Mouse (Mus musculus): Measurements from ENCODE around the gene Fbxl7.

The Fbxl7 gene

DNA sequence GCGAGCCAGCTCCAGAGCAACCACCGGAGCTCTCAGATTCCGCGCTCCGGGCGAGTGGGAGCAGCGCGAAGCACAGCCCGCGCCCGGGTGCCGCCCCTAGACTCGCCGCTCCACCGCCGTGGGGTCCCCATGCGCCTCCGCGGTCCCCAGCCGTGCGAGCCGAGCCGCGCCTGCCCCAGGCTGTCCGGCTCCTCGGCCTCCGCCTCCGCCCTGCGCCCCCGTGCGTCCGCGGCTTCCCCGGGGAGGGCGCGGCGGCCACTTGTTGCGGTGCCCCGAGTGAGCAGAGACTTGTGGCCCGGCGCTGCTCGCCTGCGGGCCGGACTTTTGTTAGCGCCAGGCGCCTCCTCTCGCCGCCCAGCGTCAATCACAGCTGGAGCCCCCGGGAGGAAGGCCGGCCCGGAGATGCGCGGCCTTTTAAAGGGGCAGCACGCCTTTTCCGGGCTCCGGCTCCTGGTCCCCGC lies at the start of gene Fbxl7:
Gene Fbxl7 (minus strand): TSS at position 330 of the 461 bp plus-strand sequence.
- peak; percentile 88 for DNase-seq (ENCODE audit: extremely low spot score)

DNA sequence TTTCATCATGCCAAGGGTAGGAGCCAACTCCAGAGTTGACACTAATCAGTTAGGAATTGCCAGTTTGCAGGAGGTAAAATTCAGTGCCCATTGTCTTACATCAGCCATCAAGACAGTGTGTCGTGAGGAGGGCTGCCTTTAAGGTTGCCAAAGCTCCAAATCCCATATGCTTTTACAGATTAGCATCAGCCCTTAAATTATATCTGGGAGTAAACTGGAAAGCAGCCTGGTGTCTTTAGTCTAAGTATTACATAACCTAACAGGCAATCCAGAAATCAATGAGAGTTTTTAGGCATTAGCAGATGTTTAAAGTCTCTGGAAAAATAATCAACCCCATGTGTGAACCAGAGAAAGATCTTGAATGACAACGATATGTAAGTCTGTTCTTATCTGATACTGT lies 26.6 kb upstream of the Fbxl7 start:
- no peak for DNase-seq (ENCODE audit: extremely low spot score)

DNA sequence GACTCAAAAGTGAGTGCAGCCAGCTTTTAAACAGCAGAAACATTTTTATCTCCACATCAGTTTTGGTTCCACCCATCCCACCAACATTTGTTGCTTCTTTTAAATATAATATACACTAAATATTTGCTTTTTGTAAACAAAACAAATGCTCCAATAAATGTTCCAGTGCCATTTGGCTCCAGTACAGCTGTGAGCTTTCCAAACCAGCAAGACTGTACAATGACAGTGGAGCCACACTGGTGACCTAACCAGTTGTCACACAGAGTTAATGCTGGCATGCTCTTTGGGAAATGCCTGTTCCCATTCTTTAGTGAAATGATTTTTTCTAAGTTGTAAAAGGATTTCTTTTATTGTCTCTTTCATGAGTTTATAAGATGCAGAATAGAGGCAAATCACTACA lies 18.0 kb upstream of the Fbxl7 start:
- DNase-seq (ENCODE audit: extremely low spot score): no peak

DNA sequence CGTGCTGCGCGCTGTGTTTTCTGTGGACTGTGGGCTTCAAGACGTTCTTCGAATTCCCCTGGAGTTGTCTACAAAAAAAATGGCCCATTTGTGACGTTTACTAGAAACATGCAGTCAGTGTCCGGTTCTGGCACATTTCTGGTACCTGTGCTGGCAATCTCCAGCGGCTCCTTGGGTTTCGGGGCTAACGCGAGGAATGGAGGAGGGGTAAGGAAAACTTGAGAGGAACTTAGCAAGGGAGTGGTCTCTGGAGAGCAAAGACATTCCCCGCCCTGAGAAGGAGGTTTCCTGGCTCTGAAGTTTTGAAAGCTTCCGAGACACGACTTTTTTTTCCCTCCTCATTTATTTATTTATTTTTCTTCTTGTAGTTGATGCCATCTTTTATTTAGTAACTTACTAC lies 381 bp upstream of the Fbxl7 start:
- DNase-seq (ENCODE audit: extremely low spot score): no peak

DNA sequence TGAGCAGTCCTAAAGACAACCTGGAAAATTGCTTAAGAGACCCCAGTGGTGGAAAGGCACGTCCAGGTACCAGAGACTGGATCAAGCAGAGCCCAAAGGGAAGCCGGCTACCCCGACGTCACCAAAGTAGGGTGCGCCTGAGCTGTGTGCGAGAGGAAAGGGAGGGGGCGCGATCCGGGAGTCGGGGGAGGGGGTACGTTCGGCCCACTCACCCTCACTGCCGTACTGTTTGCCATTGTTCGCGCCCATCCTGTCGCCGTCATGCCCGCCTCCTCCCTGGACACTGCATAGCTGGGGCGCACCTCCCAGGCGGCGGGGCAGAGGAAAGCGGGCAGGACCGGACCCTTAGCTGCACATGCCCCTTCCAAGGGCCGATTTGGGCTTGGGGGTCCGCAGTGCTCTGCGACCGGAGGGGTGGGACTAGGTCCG lies 565 bp downstream of the Fbxl7 start:
- no peak for DNase-seq (ENCODE audit: extremely low spot score)

DNA sequence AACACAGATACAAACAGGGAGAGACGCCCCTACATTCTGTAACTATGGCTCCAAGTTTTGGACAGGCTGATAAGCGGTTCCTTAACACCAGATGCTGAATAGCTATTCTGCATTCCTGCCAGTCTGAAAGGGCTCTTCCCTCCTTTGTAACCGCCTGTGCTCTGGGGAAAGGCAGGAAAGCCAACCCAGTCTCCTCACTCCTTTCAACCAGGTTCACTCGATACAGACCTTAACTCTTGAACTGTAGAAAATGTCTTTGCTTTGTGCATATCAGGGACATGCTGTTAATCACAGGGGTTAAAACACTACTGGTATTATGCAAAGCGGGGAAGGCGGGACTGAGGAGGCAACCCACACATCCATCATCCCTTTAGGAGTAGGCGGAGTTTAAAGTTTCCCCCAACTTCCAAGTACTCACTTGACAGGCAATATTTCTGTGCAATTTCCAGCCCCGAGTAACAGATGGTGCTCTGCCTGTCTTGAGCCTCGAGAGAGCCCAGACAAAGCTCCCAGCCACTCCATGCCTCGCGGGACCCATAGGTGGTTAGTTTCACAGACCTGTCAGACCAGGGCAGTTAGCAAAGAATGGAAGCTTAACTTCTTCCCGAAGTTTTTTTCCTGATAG lies 1.2 kb downstream of the Fbxl7 start:
- peak; percentile 66 for DNase-seq (ENCODE audit: extremely low spot score)

DNA sequence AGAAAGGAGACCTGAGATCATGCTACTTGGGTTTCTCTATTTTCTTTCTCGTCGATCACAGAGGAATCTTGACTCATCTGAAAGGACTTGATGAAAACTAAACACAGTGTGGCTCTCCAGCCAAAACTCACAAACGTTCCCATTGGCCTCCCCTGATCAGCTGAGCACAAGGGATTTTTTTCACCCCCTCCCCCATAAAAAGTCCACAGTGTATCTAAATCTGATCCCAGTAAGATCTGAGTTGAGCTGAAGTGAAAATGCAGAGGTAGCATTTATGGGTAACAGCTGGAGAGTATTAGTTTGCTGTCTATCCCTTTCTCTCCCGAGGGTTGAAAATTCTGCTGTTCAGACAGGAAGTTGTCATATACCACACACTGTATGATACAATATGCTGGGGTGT lies 2.2 kb downstream of the Fbxl7 start:
- no peak for DNase-seq (ENCODE audit: extremely low spot score)

DNA sequence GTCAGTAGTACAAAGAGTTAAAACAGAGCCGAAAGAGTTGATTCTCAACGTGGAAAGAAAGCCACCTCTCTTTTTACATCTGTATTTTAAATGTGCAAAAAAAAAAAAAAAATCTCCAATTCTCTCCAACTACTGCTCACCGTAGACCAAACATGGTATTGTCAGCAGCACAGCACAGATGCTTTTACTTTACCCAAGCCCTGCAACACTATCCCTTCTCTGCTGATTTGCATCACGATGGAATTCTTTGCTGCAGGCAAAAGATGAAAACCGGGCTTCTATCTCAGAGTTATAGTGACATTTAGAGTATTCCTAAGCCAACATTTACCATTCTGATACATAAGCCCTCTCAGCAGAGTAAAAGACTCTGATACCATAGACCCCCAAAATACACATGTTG lies 5.4 kb downstream of the Fbxl7 start:
- no peak for DNase-seq (ENCODE audit: extremely low spot score)

DNA sequence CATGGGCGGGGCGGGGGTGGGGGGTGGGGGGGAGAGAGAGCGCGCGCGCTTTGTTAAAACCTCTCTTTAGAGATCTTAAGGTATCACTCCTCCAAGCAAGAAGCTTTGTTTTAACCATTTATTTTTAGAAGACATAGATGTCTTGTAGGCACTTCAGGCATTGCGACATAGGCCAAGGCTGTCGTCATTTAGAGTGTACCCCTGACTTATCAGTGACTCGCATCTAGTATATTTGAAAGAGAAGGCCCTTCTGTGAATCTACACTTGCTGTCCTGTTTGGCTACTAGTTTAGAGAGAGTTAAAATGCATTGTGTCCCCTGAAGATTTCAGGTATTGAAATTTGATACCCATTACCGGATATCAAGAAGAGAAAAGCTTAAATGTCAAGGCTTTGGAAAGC lies 7.2 kb downstream of the Fbxl7 start:
- DNase-seq (ENCODE audit: extremely low spot score): no peak

DNA sequence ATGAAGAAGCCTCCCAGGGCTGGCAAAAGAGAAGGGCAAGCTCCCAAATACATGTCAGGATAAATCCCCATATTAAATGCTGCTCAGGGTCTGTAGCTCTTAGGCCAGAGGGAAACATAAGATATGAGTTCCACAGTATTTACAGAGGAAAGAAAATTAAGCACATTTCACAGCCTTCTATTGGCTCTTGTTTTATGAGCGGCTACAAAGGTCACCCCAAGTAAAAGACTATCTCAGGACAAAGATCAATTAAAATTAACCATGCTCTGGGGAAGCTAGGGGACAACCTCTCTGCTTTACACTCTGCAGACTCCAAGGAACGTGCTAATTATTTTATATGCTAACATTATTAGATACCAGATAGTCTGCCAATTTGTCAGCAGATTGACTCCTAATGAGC lies 9.4 kb downstream of the Fbxl7 start:
- DNase-seq (ENCODE audit: extremely low spot score): no peak

DNA sequence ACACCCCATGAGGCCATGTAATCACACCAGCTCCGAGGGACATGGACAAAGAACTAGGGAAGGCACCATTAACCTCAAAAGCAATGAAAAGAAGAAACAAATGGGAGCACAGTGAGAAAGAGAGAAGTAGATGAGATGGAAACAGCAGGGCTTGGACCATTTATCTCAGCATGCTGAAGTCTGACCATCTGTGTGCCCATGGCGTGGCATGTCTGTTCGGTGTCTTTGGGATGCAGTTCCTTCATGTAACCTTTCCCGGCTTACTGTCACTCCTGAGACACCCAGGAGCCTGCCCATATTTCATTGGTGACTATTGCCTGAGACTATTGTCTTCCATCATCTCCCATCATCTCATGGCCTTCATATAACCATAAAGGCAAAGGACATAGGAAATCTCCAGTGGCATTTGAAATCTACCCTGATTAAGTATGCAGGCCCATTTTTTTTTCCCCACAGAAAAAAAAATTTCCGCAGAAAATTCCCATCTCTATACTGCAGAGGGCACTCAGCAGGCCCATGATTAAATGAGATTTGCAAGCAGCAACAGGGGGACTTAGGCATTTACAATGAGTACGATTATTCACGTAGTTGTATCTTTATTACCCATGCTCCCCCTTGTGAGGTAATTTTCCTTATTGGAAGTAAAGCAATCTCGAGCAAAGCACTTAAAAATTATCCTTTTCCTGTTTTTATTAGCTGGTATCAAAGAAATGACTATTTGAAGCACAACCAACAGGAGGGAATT lies 15.0 kb downstream of the Fbxl7 start:
- DNase-seq (ENCODE audit: extremely low spot score): no peak

DNA sequence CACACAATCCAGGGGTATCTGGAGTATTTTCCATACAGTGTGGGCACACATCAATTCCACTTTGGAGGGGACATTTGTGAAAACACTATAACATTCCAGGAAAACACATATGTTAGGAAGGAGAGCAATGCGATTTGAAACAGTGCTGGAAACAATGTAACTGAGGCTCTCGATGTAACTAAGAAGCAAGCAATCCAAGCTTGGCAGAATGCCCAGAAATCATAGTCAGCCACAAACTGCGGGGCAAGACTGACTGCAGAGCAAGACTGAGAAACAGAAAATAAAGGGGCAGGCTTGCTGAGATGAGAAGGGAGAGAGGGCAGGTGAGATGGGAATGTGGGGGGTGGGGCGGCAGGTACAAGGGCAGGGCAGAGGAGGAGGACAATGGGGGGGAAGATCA lies 19.7 kb downstream of the Fbxl7 start:
- no peak for DNase-seq (ENCODE audit: extremely low spot score)

DNA sequence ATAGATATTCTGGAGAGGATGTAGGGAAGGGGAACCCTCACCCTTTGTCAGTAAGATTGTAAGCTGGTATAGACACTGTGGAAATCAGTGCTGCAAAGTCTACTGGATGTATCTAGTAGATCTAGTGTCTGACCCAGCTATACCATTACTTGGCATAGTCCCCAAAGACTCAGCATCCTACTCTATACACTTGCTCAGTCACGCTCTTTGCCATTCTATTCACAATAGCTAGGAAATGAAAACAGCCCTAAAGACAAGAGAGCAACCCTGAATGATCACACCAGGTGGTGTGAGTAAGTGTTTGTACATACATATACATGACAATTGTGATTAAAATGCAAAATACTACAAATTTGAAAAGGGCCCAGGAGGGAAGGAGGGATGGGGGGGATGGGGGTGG lies 23.1 kb downstream of the Fbxl7 start:
- DNase-seq (ENCODE audit: extremely low spot score): no peak

DNA sequence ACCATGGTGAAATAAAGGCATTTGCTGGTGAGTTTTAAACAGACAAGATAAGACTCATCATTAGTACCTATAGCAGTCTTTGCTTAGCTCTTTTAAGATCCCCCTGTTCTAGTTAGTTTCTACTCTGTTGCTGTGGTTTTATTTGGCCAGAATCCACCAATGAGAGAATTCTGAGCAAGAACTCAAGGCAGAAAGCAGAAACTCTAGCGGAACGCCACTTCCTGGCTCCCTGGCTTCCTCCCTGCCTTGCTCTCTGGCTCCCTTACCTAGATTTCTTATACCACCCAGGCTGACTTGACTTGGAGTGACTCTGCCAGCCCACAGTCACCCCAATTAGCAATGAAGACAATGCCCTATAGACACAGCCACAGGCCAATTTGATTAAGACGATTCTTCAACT lies 26.2 kb downstream of the Fbxl7 start:
- no peak for DNase-seq (ENCODE audit: extremely low spot score)

DNA sequence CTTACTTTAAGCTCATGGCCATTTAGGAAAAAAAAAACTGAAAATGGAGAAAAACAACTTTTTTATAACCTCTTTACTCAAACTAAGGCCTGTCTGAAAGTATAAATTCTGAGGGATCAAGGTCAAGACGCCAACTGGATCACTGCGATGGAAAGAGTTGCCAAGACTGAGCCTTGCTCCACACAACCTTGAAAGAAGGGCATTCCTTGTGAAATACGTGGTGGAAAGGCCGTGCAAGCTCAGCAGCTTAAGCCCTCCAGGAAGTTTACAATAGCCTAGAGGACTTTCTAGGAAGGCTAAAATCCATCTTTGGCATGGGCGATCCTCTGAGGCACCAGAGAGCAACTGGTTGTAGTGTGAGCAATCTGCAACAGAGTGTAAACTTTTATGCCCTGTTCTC lies 27.9 kb downstream of the Fbxl7 start:
- no peak for DNase-seq (ENCODE audit: extremely low spot score)

DNA sequence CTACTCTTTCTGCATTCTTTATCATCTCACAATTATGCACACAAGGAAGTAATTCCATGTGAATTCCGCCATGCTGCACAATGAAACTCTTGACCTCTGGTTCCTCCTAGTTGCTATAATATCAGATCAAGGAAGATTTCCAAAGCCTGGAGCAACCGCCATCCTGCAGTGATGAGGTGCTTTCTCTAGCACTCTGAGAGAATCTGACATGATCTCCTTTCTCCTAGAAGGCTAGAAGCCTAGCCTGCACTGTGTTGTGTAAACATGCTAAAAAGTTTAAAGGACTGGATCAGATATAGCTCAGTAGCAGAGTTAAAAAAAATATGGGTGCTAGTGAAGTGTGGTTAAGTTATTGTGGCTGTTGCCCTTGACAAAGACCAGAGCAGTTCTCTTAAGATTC lies 33.2 kb downstream of the Fbxl7 start:
- DNase-seq (ENCODE audit: extremely low spot score): no peak

DNA sequence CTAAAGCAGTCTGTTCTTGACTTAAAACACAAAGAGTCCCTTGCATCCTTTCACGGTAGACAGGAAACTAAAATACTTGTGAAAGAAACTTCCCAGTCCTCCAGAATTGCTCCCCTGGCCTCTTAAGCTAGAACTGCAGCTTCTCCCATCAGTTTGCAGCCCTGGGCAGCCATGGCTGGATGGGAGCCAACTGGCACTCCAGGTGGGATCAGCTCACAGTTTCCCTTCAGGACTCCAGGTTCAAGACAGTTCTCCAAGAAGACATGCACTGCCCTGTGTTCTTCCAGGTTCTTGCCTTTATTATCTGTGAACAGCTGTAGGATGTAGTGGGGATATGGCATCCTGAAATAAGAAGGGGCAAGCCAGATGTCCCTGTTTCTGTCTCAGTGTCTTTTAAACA lies 45.8 kb downstream of the Fbxl7 start:
- DNase-seq (ENCODE audit: extremely low spot score): no peak

DNA sequence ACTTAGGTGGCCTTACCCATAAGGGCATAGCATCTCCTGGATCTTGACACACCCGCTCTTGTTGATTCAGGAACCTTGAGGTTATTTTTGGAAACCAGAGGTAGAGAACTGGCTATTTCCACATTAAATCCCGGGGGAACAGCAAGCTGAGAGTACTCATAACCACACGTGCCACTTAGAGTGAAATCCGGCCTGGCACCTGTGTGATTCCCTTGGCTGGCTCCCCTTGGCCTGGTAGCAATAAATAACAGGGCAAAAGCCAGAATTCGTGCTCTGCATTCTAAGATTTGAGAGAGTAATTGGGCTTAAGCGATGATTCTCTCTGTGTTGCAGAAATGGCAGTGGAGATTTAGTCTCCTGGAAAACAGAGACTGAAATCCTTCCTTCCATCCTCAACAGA lies 53.2 kb downstream of the Fbxl7 start:
- DNase-seq (ENCODE audit: extremely low spot score): no peak

DNA sequence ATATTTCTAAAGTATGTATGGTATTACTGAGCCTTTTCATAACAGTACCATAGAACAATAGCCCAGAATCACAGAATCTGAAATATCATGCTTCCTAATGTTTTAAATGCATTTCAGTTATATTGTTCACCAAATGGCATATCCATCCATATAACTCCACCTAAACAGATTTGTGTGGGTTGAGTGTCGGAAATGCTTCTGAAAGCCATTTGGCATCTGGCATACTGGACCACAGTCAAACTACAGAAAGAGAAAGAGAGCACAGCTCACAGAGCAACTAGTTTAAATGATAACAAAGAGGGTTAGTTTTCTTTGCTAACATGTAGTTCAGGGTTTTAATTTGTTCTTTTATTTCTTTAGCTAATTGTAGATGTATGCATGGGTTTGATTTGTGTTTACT lies 57.0 kb downstream of the Fbxl7 start:
- no peak for DNase-seq (ENCODE audit: extremely low spot score)

DNA sequence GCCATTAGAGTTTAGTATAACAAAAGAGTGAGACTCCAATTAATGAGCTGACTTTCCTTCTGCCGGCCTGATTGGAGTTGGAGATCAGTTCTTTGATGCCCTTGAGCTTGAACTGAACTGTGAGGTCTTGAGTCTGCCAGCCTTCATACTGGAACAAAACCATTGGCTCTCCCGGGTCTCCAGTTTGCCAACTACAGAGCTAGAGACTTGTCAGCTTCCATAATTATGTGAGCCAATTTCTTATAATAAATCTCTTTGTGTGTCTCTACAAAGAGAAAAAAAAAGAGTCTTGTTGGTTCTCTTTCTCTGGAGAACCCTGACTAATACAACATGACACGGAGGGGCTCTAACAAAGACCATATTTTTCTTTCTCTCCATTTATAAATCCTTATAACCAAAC lies 58.2 kb downstream of the Fbxl7 start:
- DNase-seq (ENCODE audit: extremely low spot score): no peak

DNA sequence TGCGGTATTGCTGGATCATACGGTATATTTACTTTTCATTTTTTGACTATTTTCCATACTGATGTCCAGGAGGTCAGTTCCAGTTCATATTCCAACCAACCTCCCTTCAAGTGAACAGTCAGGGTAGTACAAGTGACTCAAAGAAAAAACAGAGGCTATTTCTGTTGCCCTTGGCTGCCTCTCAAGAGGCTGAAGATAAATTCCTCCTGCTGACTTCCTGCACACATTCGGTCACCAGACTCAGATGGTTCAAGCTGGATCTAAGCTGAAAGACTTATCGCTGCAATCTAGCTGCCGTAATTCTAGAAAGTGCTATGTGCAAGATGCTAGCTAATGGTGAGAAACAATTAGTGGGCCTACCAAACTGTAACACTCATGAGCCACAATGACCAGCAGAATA lies 61.0 kb downstream of the Fbxl7 start:
- no peak for DNase-seq (ENCODE audit: extremely low spot score)

DNA sequence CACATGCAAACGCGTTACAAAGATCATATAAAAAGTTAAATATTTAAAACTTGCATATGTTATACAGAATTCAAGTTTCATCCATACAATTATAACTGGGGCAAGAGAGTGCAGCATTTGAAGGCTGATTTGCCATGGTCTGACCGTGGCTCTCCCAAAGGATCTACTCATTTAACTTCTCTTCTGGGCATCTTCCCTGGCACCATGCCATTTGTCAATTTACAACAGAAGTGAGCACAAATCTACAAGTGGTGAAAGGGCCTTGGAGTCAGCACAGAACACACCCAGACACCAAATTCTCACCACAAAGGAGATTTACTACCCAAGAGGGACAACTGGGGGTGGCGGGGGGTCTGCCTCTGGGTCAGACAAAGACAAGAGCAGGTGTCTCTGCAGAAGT lies 64.2 kb downstream of the Fbxl7 start:
- DNase-seq (ENCODE audit: extremely low spot score): no peak

DNA sequence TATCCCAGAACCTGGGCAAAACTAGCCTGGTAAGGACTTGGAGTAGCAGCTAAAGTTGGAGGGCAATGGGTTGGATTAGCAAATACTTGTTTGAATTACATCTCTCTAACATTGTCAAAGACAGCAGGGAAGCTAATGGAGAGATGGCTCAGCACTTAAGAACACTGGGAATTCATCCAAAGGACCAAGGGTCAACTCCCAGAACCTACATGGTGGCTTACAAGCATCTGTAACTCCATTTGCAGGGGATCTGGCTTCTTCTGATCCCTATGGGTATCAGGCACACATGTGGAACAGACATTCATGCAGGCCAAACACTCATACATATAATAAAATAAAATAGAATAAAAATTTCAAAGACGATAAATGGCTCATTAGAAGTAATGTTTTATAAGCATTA lies 78.4 kb downstream of the Fbxl7 start:
- DNase-seq (ENCODE audit: extremely low spot score): no peak

DNA sequence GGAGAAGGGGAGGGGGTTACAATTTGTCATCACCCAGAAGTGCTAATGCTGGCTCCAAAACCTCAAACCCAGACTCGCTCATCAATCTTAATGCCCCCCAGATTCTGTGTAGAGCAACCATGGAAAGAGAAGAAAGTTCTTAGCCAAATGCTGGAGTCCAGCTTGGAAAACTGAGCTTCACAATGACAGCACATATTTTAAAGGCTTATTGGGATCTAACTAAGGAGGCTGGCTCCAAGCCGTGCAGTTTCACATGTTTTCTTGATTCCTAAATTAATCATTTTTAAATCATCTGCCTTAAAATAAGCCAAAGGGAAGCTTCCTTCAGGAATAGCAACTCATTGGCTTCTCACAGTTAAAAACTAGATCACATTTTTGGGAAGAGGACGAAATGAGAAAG lies 82.5 kb downstream of the Fbxl7 start:
- no peak for DNase-seq (ENCODE audit: extremely low spot score)

All from embryo, embryonic 9.5 days (tissue).